Mouse (Mus musculus) heart, embryonic 14.5 days (tissue): ENCODE data around the gene Capns2. TPM values are rescaled to one million over a fixed set of nuclear protein-coding genes. Genes with fewer than 3 reads are reported as not detected.
"Not testable (repeated sequence)": the region's sequence is repeated elsewhere in the genome, so short reads cannot be mapped to it uniquely, and the experiment has no call there.

ENCODE experiments used
- ATAC-seq: fragments of 200-750 bp; cut with Nextera tagmentation; 2 replicates; pipeline ENCODE4 v1.8.0; 2017; ENCODE audit warnings: low read depth, moderate TSS enrichment; ENCODE audit not compliant: insufficient number of reproducible peaks, insufficient read depth, low FRiP score
- H3K27ac ChIP-seq, 2 experiments: fragments of 200-500 bp in 1 of 2; fragments of 300-500 bp in 1 of 2; sonication (generic) in 1 of 2; replicated peaks in 1 of 2; 2 replicates each; pipeline ENCODE4 v1.5.1; 2012 to 2014; ENCODE audit warnings: low read depth in 2 of 2, low read length in 2 of 2, control low read depth in 1 of 2, mild to moderate bottlenecking in 1 of 2, mixed read lengths in 1 of 2; ENCODE audit not compliant: control insufficient read depth in 1 of 2, insufficient read depth in 1 of 2
- H3K27me3 ChIP-seq: fragments of 300-500 bp; sonication (generic); 2 replicates; pipeline ENCODE4 v1.6.1; 2014; ENCODE audit warnings: mild to moderate bottlenecking, low read length, control low read depth; ENCODE audit not compliant: control insufficient read depth, insufficient read depth
- H3K36me3 ChIP-seq: fragments of 300-500 bp; sonication (generic); 2 replicates; pipeline ENCODE4 v1.6.1; 2014; ENCODE audit warnings: mild to moderate bottlenecking, control low read depth, low read length, mixed read lengths; ENCODE audit not compliant: control insufficient read depth, insufficient read depth
- H3K4me1 ChIP-seq, 2 experiments: fragments of 200-500 bp in 1 of 2; fragments of 300-500 bp in 1 of 2; sonication (generic) in 1 of 2; 2 replicates each; pipeline ENCODE4 v1.6.1; 2012 to 2014; ENCODE audit warnings: low read length in 2 of 2, control low read depth in 1 of 2, mixed read lengths in 1 of 2; ENCODE audit not compliant: control insufficient read depth in 2 of 2, insufficient read depth in 2 of 2
- H3K4me2 ChIP-seq: fragments of 300-500 bp; sonication (generic); 2 replicates; pipeline ENCODE4 v1.6.1; 2014; ENCODE audit warnings: mild to moderate bottlenecking, low read length
- H3K4me3 ChIP-seq, 2 experiments: fragments of 200-500 bp in 1 of 2; fragments of 300-500 bp in 1 of 2; sonication (generic) in 1 of 2; 2 replicates each; pipeline ENCODE4 v1.5.1; 2012 to 2014; ENCODE audit warnings: low read length in 2 of 2, mild to moderate bottlenecking in 2 of 2, control low read depth in 1 of 2, low read depth in 1 of 2, moderate library complexity in 1 of 2; ENCODE audit not compliant: control insufficient read depth in 1 of 2, insufficient read depth in 1 of 2
- H3K9ac ChIP-seq: fragments of 300-500 bp; sonication (generic); 2 replicates; pipeline ENCODE4 v1.6.1; 2014; ENCODE audit warnings: mild to moderate bottlenecking, low read length
- H3K9me3 ChIP-seq: fragments of 300-500 bp; sonication (generic); 2 replicates; pipeline ENCODE4 v1.6.1; 2016; ENCODE audit warnings: low read length, control low read depth; ENCODE audit not compliant: control insufficient read depth
- WGBS: fragments of 180-500 bp; shearing (Covaris S2); extraction: QIAGEN DNeasy Blood & Tissue Kit; methylation state at CpG from one replicate; pipeline ENCODE4 v1.1.7; 2014; 5-methylcytosine and 5-hydroxymethylcytosine counted together
- polyA plus RNA-seq: library from polyadenylated mRNA; unstranded; fragments of >200 nt; fragmentation: Nextera tagmentation; extraction: Ambion mirVana; gene quantifications from 2 replicates; pipeline ENCODE4 v1.2.1, GENCODE M21; 2014

Capns2 gene
- polyA plus RNA-seq, 1 experiment from 2014 or later, result 0.20 TPM

DNA sequence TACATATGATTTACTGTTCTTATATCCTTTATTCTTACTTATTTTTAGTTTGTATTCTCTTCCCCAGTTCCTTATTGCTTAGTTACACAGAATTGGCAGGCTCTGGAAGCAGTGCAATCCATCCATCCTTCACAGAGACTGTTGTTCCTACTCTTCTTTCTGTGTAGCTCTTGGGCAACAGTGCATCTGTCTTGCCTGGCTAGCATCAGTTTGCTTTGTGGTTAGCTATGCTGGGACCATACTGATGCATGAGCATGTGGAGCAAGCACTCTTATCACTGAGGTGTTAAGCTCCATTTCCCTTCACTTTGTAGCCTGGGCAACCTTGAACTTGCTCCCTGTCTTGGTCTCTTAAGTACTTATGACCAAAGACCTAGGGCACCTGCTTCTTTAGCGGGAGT, 39.2 kb upstream of the Capns2 start:
- ATAC-seq, result no peak
- WGBS, result 81% methylated on average over 1 of the region's 1 CpGs

GRCm38 (mm10) chr8:92870281-92870680, 30.9 kb upstream of the Capns2 start:
- H3K4me2 ChIP-seq, result no peak overlapping the region
- WGBS, result 67% methylated on average over 7 of the region's 7 CpGs
- ATAC-seq, result no peak

More for the DNA sequence above, 39.2 kb upstream of the Capns2 start:
- Histone ChIP-seq H3K4me1 (no peaks in the 10 kb centered on the region), H3K9ac (no peak overlapping the region), H3K4me2 (no peak overlapping the region), H3K27me3 (no peaks in the 10 kb centered on the region), H3K4me3 (no peak overlapping the region), H3K9me3 (no peaks in the 10 kb centered on the region), H3K27ac (no peak overlapping the region), H3K36me3 (no peaks in the 10 kb centered on the region)

GRCm38 (mm10) chr8:92872063-92872759, 29.0 kb upstream of the Capns2 start:
- Histone ChIP-seq H3K27me3 (no peaks in the 10 kb centered on the region), H3K9ac (no peak overlapping the region), H3K4me2 (no peak overlapping the region), H3K9me3 (no peaks in the 10 kb centered on the region), H3K36me3 (no peaks in the 10 kb centered on the region), H3K4me3 (no peak overlapping the region), H3K27ac (no peak overlapping the region), H3K4me1 (no peaks in the 10 kb centered on the region)
- ATAC-seq, result no peak
- 67% methylated on average over 10 of the region's 10 CpGs for WGBS

More at GRCm38 (mm10) chr8:92870281-92870680, 30.9 kb upstream of the Capns2 start:
- Histone ChIP-seq H3K36me3 (no peaks in the 10 kb centered on the region), H3K27me3 (no peaks in the 10 kb centered on the region), H3K4me1 (no peaks in the 10 kb centered on the region), H3K4me3 (no peak overlapping the region), H3K9me3 (no peaks in the 10 kb centered on the region), H3K27ac (no peak overlapping the region), H3K9ac (no peak overlapping the region)

GRCm38 (mm10) chr8:92875795-92876194, 25.4 kb upstream of the Capns2 start:
- 81% methylated on average over 10 of the region's 10 CpGs for WGBS

GRCm38 (mm10) chr8:92881247-92881646, 20.0 kb upstream of the Capns2 start:
- 62% methylated on average over 4 of the region's 4 CpGs for WGBS

More at GRCm38 (mm10) chr8:92875795-92876194, 25.4 kb upstream of the Capns2 start:
- Histone ChIP-seq H3K36me3 (0 out of 2 replicates have a peak, but pooled peaks cover 3% of the 10 kb centered on the region), H3K4me1 (no peaks in the 10 kb centered on the region), H3K27ac (no peak overlapping the region), H3K27me3 (no peaks in the 10 kb centered on the region), H3K4me2 (no peak overlapping the region), H3K9ac (no peak overlapping the region), H3K9me3 (peaks cover 7% of the 10 kb centered on the region; the same call in 1 of the 2 replicates), H3K4me3 (no peak overlapping the region)
- no peak for ATAC-seq

DNA sequence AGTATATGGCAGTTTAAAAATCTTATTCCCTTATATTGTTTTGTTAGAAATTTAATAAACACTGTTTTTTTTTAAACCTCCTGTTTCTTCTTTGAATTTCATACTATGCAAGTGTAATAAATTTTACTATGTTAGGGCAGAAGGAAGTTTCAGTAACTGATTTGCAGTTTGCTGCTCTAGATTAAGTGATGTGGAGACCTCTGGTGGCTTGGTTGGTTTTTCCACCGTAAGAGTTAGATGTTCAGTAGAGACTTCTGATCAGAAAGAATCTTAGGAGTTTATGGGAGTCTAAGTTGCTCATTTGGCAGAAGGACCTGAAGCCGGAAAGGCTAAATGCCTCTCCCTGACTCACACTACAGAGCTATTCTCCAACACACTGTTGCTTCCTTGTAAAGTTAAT, 17.4 kb upstream of the Capns2 start:
- no peak overlapping the region for H3K9ac ChIP-seq
- H3K4me2 ChIP-seq, result no peak overlapping the region
- H3K4me1 ChIP-seq, result no peaks in the 10 kb centered on the region
- no peak overlapping the region for H3K27ac ChIP-seq
- WGBS, result 66% methylated on average over 2 of the region's 2 CpGs
- H3K9me3 ChIP-seq, result peaks cover 7% of the 10 kb centered on the region; the same call in 1 of the 2 replicates
- no peaks in the 10 kb centered on the region for H3K27me3 ChIP-seq
- 0 out of 2 replicates have a peak, but pooled peaks cover 3% of the 10 kb centered on the region for H3K36me3 ChIP-seq
- no peak overlapping the region for H3K4me3 ChIP-seq
- ATAC-seq, result no peak

More at GRCm38 (mm10) chr8:92881247-92881646, 20.0 kb upstream of the Capns2 start:
- Histone ChIP-seq H3K4me2 (no peak overlapping the region), H3K4me3 (no peak overlapping the region), H3K9ac (no peak overlapping the region), H3K36me3 (0 out of 2 replicates have a peak, but pooled peaks cover 3% of the 10 kb centered on the region), H3K27me3 (no peaks in the 10 kb centered on the region), H3K4me1 (no peaks in the 10 kb centered on the region), H3K9me3 (peaks cover 7% of the 10 kb centered on the region; the same call in 1 of the 2 replicates), H3K27ac (no peak overlapping the region)
- ATAC-seq, result no peak

DNA sequence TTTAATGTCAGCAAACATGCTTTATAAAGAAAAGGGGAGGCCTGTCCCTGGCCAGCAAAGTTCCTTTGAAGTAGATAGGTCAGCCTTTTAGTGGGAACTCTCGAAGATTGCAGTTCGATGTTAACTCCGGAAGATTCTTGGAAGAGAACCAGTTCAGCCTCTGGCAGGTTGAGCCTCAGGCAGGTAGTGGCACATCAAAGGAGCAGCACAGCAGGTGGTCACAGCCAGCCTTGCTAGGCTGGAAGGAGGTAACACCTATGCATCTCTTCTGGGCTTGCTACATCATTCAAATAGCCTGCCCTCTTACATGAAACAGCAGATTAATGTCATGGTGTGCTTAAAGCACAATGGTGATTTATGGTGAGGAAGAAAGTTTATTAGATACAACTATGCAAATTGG, 9.0 kb upstream of the Capns2 start:
- H3K27ac ChIP-seq, H3K36me3 ChIP-seq, ATAC-seq, H3K9ac ChIP-seq, H3K4me1 ChIP-seq, H3K4me2 ChIP-seq, H3K9me3 ChIP-seq, H3K4me3 ChIP-seq, H3K27me3 ChIP-seq: not testable (repeated sequence)
- 53% methylated on average over 3 of the region's 3 CpGs for WGBS

- 73% methylated on average over 2 of the region's 2 CpGs for WGBS
- H3K36me3 ChIP-seq, result no peaks in the 10 kb centered on the region
These were observed 7.3 kb upstream of the Capns2 start for GRCm38 (mm10) chr8:92893870-92894269.

More at GRCm38 (mm10) chr8:92893870-92894269, 7.3 kb upstream of the Capns2 start:
- H3K4me3 ChIP-seq, result no peak overlapping the region
- H3K4me1 ChIP-seq, result no peaks in the 10 kb centered on the region
- no peak overlapping the region for H3K4me2 ChIP-seq
- H3K9ac ChIP-seq, result no peak overlapping the region
- H3K27me3 ChIP-seq, result no peaks in the 10 kb centered on the region
- ATAC-seq, result no peak
- H3K9me3 ChIP-seq, result no peaks in the 10 kb centered on the region
- H3K27ac ChIP-seq, result no peak overlapping the region
